Mouse (Mus musculus): Measurements from ENCODE around the gene Cd81. TPM values are rescaled to one million over a fixed set of nuclear protein-coding genes. Genes with fewer than 3 reads are reported as not detected.
A peak's percentile ranks its signal among the peaks of the same experiment; 100 is the strongest.

Cd81 gene
- polyA plus RNA-seq, 1 experiment from 2014 or later: 421 TPM

GRCm38 (mm10) chr7:143109696-143110095, 57.2 kb downstream of the Cd81 start:
- no peak overlapping the region for H3K27ac ChIP-seq (ENCODE audit: low read length)
- 66% methylated on average over 3 of the region's 3 CpGs for WGBS
- H3K4me2 ChIP-seq (ENCODE audit: low read depth, low read length): no peak overlapping the region
- no peak overlapping the region for H3K4me3 ChIP-seq (ENCODE audit: low read length)
- peaks cover 29% of the 10 kb centered on the region for H3K27me3 ChIP-seq (replicated peaks; ENCODE audit: control insufficient read depth, insufficient read depth, low read length)
- no peaks in the 10 kb centered on the region for H3K36me3 ChIP-seq (ENCODE audit: control insufficient read depth, insufficient read depth, low read length)
- H3K9ac ChIP-seq (ENCODE audit: low read depth, low read length): no peak overlapping the region
- peaks cover 3% of the 10 kb centered on the region; the same call in 1 of the 2 replicates for H3K9me3 ChIP-seq (ENCODE audit: control insufficient read depth, low read length)
- peaks cover 26% of the 10 kb centered on the region for H3K4me1 ChIP-seq (ENCODE audit: control insufficient read depth, insufficient read depth, low read length)
- ATAC-seq: no peak

GRCm38 (mm10) chr7:143110803-143111202, 58.3 kb downstream of the Cd81 start:
- H3K9me3 ChIP-seq (ENCODE audit: control insufficient read depth, low read length): peaks cover 3% of the 10 kb centered on the region; the same call in 1 of the 2 replicates
- H3K4me2 ChIP-seq (ENCODE audit: low read depth, low read length): no peak overlapping the region
- H3K27me3 ChIP-seq (replicated peaks; ENCODE audit: control insufficient read depth, insufficient read depth, low read length): peaks cover 29% of the 10 kb centered on the region
- no peak overlapping the region for H3K27ac ChIP-seq (ENCODE audit: low read length)
- no peak overlapping the region; the same call in 1 of the 2 replicates for H3K9ac ChIP-seq (ENCODE audit: low read depth, low read length)
- peaks cover 26% of the 10 kb centered on the region for H3K4me1 ChIP-seq (ENCODE audit: control insufficient read depth, insufficient read depth, low read length)
- H3K36me3 ChIP-seq (ENCODE audit: control insufficient read depth, insufficient read depth, low read length): no peaks in the 10 kb centered on the region
- ATAC-seq: peak; percentile 26; the same call in 1 of the 2 replicates
- H3K4me3 ChIP-seq (ENCODE audit: low read length): no peak overlapping the region
- 53% methylated on average over 1 of the region's 1 CpGs for WGBS

DNA sequence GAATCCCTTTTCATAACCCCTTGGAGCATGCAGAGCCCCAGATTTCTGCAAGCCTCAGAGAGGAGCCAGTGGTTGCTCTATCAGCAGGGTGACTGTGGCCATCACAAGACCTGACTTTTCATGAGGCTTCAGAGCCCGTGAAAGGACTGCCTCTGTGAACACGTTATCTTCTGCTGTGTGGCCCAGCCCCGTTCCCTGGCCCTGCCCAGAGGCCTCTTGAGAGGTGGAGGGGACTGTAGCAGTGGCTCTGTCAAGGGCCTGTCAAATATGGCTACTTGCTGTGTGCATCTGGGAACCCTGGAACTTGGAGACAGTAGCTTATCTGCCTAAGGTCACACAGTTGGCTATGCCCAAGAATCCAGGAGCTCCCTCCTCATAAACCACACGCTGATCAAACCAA, 59.2 kb downstream of the Cd81 start:
- ATAC-seq: peak; percentile 41; the same call in 1 of the 2 replicates

DNA sequence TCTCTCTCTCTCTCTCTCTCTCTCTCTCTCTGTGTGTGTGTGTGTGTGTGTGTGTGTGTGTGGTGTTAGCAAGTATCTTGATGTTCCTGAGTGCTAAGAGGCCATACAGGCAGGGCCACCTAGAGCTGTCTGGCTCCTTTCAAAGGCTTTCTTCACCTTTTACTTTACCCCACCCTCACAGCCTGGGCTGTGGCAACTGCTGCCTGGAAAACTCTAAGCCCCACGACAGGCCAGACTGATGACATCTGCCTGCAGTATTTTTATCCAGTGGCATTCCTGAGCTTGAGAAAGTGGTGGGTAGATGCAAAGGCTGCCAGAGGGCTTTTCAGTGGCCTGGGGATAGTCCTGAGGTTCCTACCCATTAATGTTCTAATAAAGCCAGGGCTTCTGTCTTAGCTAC, 59.9 kb downstream of the Cd81 start:
- Histone ChIP-seq H3K4me3 (ENCODE audit: low read length) (no peak overlapping the region), H3K9ac (ENCODE audit: low read depth, low read length) (no peak overlapping the region), H3K27ac (ENCODE audit: low read length) (no peak overlapping the region), H3K4me1 (ENCODE audit: control insufficient read depth, insufficient read depth, low read length) (peaks cover 17% of the 10 kb centered on the region), H3K4me2 (ENCODE audit: low read depth, low read length) (no peak overlapping the region), H3K27me3 (replicated peaks; ENCODE audit: control insufficient read depth, insufficient read depth, low read length) (peaks cover 16% of the 10 kb centered on the region), H3K36me3 (ENCODE audit: control insufficient read depth, insufficient read depth, low read length) (no peaks in the 10 kb centered on the region), H3K9me3 (ENCODE audit: control insufficient read depth, low read length) (peaks cover 3% of the 10 kb centered on the region; the same call in 1 of the 2 replicates)
- 21% methylated on average over 1 of the region's 1 CpGs for WGBS
- no peak for ATAC-seq

More for the DNA sequence above, 59.2 kb downstream of the Cd81 start:
- H3K36me3 ChIP-seq (ENCODE audit: control insufficient read depth, insufficient read depth, low read length): no peaks in the 10 kb centered on the region
- no peak overlapping the region for H3K27ac ChIP-seq (ENCODE audit: low read length)
- H3K4me2 ChIP-seq (ENCODE audit: low read depth, low read length): no peak overlapping the region
- H3K4me1 ChIP-seq (ENCODE audit: control insufficient read depth, insufficient read depth, low read length): peaks cover 24% of the 10 kb centered on the region
- H3K27me3 ChIP-seq (replicated peaks; ENCODE audit: control insufficient read depth, insufficient read depth, low read length): peaks cover 23% of the 10 kb centered on the region
- H3K9ac ChIP-seq (ENCODE audit: low read depth, low read length): no peak overlapping the region
- 57% methylated on average over 4 of the region's 4 CpGs for WGBS
- H3K4me3 ChIP-seq (ENCODE audit: low read length): no peak overlapping the region
- H3K9me3 ChIP-seq (ENCODE audit: control insufficient read depth, low read length): peaks cover 3% of the 10 kb centered on the region; the same call in 1 of the 2 replicates

DNA sequence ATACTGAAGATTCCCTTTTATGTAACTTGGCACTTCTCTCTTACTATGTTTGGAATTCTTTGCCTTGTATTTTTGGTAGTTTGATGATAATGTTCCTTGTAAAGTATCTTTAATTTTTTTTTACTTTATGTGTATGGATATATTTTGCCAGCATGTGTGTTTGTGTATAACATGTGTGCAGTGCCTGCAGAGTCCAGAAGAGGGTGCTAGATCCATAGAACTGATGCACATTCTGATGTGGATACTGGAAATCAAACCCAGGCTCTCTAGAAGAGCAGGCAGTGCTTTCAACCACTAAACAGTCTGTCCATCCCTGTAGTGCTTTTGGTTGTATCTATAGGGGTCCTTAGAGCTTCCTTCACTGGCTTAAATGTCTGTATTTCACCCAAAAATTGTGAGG, 62.2 kb downstream of the Cd81 start:
- H3K9ac ChIP-seq (ENCODE audit: low read depth, low read length): no peak overlapping the region
- no peak overlapping the region for H3K4me3 ChIP-seq (ENCODE audit: low read length)
- H3K4me2 ChIP-seq (ENCODE audit: low read depth, low read length): no peak overlapping the region
- peaks cover 3% of the 10 kb centered on the region; the same call in 1 of the 2 replicates for H3K9me3 ChIP-seq (ENCODE audit: control insufficient read depth, low read length)
- H3K4me1 ChIP-seq (ENCODE audit: control insufficient read depth, insufficient read depth, low read length): peaks cover 24% of the 10 kb centered on the region
- ATAC-seq: no peak
- H3K36me3 ChIP-seq (ENCODE audit: control insufficient read depth, insufficient read depth, low read length): no peaks in the 10 kb centered on the region
- no peaks in the 10 kb centered on the region for H3K27me3 ChIP-seq (replicated peaks; ENCODE audit: control insufficient read depth, insufficient read depth, low read length)
- H3K27ac ChIP-seq (ENCODE audit: low read length): no peak overlapping the region

DNA sequence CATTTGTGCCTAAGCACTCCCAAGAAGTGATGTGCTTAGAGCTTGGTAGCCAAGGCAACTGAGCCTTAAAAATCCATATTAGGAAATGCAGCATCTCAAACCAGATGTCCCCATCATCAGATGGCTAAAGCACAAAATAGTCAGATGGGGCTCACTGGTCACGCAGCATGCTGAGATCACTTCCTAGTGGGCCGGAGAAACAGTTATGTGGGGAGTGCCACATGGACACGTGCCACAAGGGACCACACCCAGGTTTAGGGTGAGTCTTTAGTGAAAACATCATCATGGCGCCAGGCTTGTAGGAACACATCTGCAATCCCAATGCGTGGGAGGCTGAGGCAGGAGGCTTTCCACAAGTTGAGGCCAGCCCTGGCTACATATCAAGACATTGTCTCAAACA, 64.0 kb downstream of the Cd81 start:
- H3K4me3 ChIP-seq (ENCODE audit: low read length): no peak overlapping the region
- no peaks in the 10 kb centered on the region for H3K27me3 ChIP-seq (replicated peaks; ENCODE audit: control insufficient read depth, insufficient read depth, low read length)
- H3K36me3 ChIP-seq (ENCODE audit: control insufficient read depth, insufficient read depth, low read length): no peaks in the 10 kb centered on the region
- H3K4me1 ChIP-seq (ENCODE audit: control insufficient read depth, insufficient read depth, low read length): peaks cover 26% of the 10 kb centered on the region
- ATAC-seq: no peak
- no peak overlapping the region for H3K27ac ChIP-seq (ENCODE audit: low read length)
- no peak overlapping the region for H3K9ac ChIP-seq (ENCODE audit: low read depth, low read length)
- no peak overlapping the region for H3K4me2 ChIP-seq (ENCODE audit: low read depth, low read length)
- 84% methylated on average over 5 of the region's 5 CpGs for WGBS
- peaks cover 3% of the 10 kb centered on the region; the same call in 1 of the 2 replicates for H3K9me3 ChIP-seq (ENCODE audit: control insufficient read depth, low read length)

Other genes starting within 250 kb of the Cd81 start
- gene Th, start 121.6 kb upstream of the Cd81 start, polyA plus RNA-seq (2015; fragmentation: Nextera tagmentation; extraction: Ambion mirVana): 2.1 and 3.3 TPM in 2 replicates
- gene Ascl2, start 83.5 kb upstream of the Cd81 start, polyA plus RNA-seq (2015; fragmentation: Nextera tagmentation; extraction: Ambion mirVana): 11.4 and 12.7 TPM in 2 replicates
- gene Tspan32, start 47.7 kb upstream of the Cd81 start, polyA plus RNA-seq (2015; fragmentation: Nextera tagmentation; extraction: Ambion mirVana): 2.4 and 3.1 TPM in 2 replicates
- 67.9 and 74.7 TPM in 2 replicates for gene Tssc4, start 16.5 kb downstream of the Cd81 start, polyA plus RNA-seq (2015; fragmentation: Nextera tagmentation; extraction: Ambion mirVana)
- 7.9 and 8.0 TPM in 2 replicates for gene Trpm5, start 41.9 kb downstream of the Cd81 start, polyA plus RNA-seq (2015; fragmentation: Nextera tagmentation; extraction: Ambion mirVana)
- gene Kcnq1, start 53.6 kb downstream of the Cd81 start, polyA plus RNA-seq (2015; fragmentation: Nextera tagmentation; extraction: Ambion mirVana): 9.7 and 10.8 TPM in 2 replicates